Mouse (Mus musculus) A20 (cell line): ENCODE measurements around the gene Hes5.

Experiments
- DNase-seq: peaks from one replicate; pipeline ENCODE4 v3.0.0-alpha.2; 2011; ENCODE audit warnings: low read depth, low spot score

The Hes5 gene

GRCm38 (mm10) chr4:154964581-154965235 lies 4.0 kb downstream of the Hes5 start:
- no peak for DNase-seq

DNA sequence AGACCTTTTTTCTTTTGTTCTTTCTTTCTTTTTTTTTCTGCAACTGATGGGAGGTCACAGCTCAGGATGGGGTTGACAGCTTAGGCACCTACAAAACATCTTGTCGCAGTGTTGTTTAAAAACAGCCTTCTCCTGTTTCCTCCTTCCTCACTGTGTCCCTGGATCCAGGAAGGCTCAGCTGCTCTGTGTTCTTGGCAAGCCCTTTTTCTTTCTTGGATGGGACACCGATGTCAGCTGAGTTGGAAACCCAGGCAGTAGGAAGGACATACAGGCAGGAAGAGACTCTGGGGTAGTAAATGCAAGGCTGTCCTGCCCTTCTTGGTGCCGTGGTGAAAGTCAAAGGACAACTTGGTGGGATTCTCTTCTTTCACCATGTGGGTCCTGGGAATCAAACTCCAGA lies 5.1 kb downstream of the Hes5 start:
- no peak for DNase-seq

- DNase-seq = peak; percentile 37
Measured at GRCm38 (mm10) chr4:154967173-154967572, 6.5 kb downstream of the Hes5 start.

- no peak for DNase-seq
Measured at GRCm38 (mm10) chr4:154972546-154972945, 11.8 kb downstream of the Hes5 start.

DNA sequence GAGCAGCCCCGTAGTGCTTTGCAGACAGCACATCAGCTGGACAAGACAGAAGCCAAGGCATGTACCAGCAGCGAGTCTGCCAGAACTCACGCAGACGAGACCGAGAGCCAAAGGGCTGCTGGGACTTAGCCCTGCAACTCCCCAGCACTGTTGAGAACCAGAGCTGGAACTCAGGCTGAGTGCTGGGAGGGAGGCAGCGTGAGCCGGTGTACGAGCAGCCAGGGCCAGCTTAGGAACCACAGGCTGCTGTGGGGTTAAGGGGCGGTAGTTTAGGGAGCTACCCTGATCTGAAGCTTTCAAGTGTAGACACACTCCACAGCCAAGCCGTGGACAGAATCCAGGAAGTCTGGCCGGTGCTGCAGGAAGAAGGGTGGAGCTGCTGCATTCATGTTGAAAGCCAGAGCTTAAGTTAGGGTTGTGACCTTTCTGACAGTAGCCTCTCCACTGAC lies 13.5 kb downstream of the Hes5 start:
- no peak for DNase-seq

DNA sequence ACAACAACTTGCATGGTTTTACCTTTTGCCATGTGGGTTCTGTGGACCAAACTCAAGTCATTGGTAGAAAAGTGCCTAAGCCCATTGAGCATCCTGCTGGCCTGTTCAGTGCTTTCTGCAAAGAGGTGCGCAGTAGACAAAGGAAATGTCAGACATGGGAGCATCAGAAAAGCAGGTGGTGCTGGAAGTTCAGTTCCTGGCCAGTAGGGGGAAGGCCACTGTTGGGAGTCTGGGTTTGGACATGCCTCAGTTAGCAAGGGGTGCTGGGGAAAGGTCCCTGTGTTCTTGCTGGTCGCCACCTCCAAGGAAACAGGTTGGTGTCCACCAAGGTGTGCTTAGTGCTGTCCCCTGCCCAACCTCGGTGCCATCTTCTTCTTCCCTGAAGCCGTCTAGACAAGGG lies 19.4 kb downstream of the Hes5 start:
- no peak for DNase-seq

DNA sequence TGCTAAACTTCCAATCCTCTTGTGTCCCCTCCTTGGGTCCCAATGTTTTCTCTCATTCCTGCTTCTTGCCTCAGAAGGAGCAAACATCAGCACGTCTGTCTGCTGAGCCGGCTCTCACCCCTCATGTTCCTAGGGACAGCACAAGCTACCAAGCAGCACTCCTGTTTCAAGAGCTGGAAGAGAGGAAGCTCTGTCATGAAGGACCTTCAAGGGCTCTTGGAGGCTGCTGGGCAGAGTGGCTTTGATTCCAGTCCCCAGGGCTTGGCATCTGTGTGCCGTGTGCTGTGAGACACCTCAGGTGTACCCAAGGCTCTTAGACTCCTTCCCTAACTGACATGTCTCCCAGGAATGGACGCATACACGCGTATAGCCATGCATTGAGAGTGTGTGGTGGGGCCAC lies 20.4 kb downstream of the Hes5 start:
- no peak for DNase-seq

- peak; percentile 37 for DNase-seq
Measured at GRCm38 (mm10) chr4:154981530-154981929, 20.8 kb downstream of the Hes5 start.

- peak; percentile 15 for DNase-seq
Measured at GRCm38 (mm10) chr4:154982247-154983120, 21.8 kb downstream of the Hes5 start.

DNA sequence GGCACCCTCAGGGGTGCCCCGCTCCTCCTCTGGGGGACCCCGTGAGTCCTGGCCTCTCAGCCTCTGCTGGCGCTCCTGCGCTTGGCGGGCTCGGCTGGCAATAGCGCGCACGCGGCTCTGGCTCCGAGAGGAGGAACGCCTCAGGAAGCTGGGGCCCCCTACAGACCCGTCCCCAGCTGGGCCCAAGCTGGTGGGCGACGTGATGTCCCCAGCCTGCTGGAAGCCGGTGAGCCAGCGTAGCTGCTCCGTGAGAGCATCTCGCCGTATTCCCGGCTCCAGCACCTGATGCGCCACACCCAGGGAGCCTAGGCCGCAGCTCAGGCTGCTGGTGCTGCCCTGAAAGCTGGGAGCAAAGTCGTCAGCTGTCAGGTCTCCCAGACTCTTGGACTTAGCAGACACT lies 23.0 kb downstream of the Hes5 start:
- DNase-seq = no peak

DNA sequence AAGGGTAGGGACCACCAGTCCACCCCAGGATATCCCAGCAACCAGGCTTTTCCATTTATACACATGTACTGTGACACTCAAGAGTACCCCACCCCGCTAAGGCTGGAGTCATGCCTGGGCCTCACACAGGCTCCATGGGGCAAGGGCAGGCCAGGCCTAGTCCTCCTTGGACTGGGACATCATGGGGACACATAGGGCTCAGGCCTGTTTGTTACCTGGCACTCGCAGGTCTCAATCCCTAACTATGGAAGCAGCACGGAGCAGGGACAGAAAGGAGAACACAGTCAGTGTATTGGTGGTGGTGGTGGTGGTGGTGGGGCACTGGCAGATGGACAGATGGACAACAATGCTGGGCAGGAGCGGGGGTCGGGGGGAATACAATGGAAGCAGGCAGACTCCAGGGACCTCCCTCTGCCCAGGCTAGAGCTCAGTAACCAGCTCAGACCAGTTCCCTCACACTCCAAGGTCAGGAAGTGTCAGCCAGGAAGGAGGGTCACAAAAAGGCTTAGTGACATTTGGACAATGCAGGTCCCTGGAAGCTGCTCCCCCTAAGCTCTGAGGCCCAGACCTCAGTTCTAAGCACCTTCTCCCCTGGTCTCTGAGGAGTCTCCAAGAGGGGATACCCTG lies 24.5 kb downstream of the Hes5 start:
- DNase-seq = no peak

DNA sequence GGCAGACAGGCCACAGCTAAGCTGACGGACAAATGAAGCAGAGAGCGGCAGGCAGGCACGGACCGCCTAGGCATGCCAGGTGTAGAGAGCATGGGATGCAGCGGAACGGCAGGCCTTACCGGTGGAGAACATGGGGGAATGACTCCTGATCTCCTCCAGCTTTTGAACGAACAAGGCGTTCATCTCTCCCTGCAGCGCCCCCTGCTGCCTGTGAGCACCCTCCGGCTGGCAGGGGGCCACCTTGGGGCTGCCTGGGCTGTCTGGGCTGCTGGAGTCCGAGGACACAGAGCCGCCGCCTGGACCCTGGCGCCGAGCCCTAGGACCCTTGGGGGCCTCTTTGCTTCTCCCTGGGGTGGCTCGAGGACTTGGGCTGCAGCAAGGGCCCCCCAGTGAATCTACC lies 25.4 kb downstream of the Hes5 start:
- DNase-seq = peak; percentile 73

DNA sequence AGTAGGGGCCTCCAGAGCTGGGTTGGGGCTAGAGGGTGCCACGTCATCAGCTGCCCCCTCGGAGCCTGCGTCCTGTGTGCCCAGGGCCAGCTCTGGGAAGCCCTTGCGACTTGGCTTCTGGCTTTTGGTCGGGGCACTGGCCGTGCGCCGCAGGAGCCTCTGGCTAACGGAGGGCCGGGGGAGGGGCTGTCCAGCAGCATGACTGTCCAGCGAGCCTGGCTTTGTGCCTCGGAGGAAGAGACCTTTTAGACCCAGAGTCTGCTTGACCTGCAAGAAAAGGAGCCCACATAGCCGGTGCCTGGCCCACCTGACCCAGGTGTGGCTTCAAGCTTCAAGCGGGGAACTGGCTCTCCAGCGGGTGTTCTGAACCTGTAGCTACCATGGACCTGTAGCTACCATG lies 26.0 kb downstream of the Hes5 start:
- DNase-seq = no peak

DNA sequence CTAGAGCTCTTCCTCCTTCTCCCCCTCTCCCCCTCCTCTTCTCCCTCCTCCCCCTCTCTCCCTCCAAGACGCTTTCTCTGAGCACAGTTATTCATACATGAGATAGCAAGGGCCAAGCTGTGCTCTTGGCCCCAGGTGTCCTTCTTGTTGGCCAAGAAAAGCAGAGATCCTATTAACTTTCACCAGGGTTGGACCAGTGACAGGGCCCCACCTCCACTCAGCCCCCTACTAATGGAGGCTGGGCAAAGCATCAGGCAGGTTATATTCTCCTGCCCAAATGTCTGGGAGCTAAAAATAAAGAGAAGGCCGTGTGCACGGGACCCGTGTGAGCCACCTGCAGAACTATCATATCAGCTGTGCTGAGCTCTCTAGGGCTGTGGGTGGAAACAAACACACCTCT lies 34.2 kb downstream of the Hes5 start:
- no peak for DNase-seq

GRCm38 (mm10) chr4:154996572-154997154 lies 35.9 kb downstream of the Hes5 start:
- DNase-seq = no peak

DNA sequence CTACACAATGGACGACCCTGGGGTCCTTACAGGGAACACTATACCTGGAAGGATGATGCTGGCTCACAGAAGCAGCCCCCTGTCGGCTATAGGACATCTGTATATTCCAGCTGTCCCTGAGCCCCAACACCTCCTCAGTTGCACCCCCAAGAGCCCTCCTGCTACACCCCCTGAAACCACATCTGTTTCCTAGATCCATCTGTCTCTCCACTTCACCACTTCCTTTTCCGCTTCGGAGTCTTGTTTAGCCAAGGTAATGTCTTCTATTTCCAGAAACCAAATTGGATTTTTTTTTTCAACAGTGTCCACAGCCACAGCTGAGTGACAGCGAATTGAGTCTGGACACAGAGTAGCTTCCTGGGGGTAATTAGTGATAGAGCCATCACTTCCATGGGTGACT lies 38.7 kb downstream of the Hes5 start:
- no peak for DNase-seq

DNA sequence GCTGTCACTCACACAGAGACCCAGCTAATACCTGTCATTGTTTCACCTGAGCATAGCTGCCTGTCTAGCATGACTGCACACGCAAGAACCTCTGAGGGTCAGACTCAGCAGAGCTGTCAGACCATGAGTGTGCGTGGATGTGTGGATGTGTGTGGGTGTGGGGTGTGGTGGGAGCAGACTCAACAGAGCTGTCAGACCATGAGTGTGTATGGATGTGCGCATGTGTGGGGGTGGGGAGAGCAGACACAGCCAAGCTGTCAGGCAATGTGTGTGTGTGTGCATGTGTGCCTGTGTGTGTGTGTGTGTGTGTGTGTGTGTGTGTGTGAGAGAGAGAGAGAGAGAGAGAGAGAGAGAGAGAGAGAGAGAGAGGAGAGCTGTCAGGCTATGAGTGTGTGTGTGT lies 44.6 kb downstream of the Hes5 start:
- no peak for DNase-seq

GRCm38 (mm10) chr4:155006296-155006695 lies 45.6 kb downstream of the Hes5 start:
- DNase-seq = no peak

GRCm38 (mm10) chr4:155007641-155008040 lies 46.9 kb downstream of the Hes5 start:
- DNase-seq = no peak

- DNase-seq = no peak
Measured at GRCm38 (mm10) chr4:155008075-155008474, 47.4 kb downstream of the Hes5 start.

- DNase-seq = no peak
Measured at GRCm38 (mm10) chr4:155009216-155009615, 48.5 kb downstream of the Hes5 start.

- DNase-seq = no peak
Measured at GRCm38 (mm10) chr4:155010870-155011269, 50.1 kb downstream of the Hes5 start.
